Comparison of ENCODE assay signal across 22 mouse cellular contexts in genomic region chr9:60236155-60236554, GRCm38 (mm10).
"Had no signal": no experiment of that assay in that cellular context is flagged by ENCODE, and none has a peak within 500 bp of the region (broad histone marks: within the 10 kb centered on the region; RNA-seq: fewer than 3 reads in every experiment).

No protein-coding gene starts in this region.

- H3K9ac ChIP-seq: intestine, embryonic 15.5 days; limb, embryonic 13.5 days; liver, embryonic 12.5 days; liver, embryonic 15.5 days; midbrain, embryonic 12.5 days; midbrain, embryonic 15.5 days; neural tube, embryonic 13.5 days had no signal

- H3K4me2 ChIP-seq: intestine, embryonic 15.5 days; limb, embryonic 13.5 days; liver, embryonic 12.5 days; liver, embryonic 15.5 days; midbrain, embryonic 12.5 days; midbrain, embryonic 15.5 days; neural tube, embryonic 13.5 days had no signal

- H3K27ac ChIP-seq: kidney, postnatal 0 days; layer of hippocampus, adult 2 months; left cerebral cortex, adult 2 months; liver, embryonic 12.5 days; liver, embryonic 15.5 days; macrophage; midbrain, embryonic 12.5 days; midbrain, embryonic 15.5 days; neural tube, embryonic 13.5 days had no signal

- H3K27me3 ChIP-seq: intestine, embryonic 15.5 days; limb, embryonic 13.5 days; liver, embryonic 12.5 days; liver, embryonic 15.5 days; midbrain, embryonic 12.5 days; midbrain, embryonic 15.5 days; neural tube, embryonic 13.5 days had no signal

- H3K9me3 ChIP-seq: intestine, embryonic 15.5 days; limb, embryonic 13.5 days; liver, embryonic 12.5 days; liver, embryonic 15.5 days; midbrain, embryonic 12.5 days; midbrain, embryonic 15.5 days; neural tube, embryonic 13.5 days had no signal

- H3K36me3 ChIP-seq: intestine, embryonic 15.5 days; limb, embryonic 13.5 days; liver, embryonic 12.5 days; liver, embryonic 15.5 days; midbrain, embryonic 12.5 days; midbrain, embryonic 15.5 days; neural tube, embryonic 13.5 days had no signal

- H3K4me1 ChIP-seq: liver, embryonic 12.5 days had no signal

- DNase-seq: kidney, adult 11 months; kidney, adult 9 months; kidney, postnatal 4 days; layer of hippocampus, postnatal 36 days; liver; lung, adult 2 months; retina, postnatal 1 day; thymus, adult 18-20 months; thymus, postnatal 14 days; thymus, postnatal 4 days had no signal

- ATAC-seq: intestine, embryonic 15.5 days; liver, embryonic 12.5 days; midbrain, embryonic 15.5 days had no signal

- H3K4me3 ChIP-seq: intestine, embryonic 15.5 days; layer of hippocampus, adult 2 months; left cerebral cortex, adult 2 months; limb, embryonic 13.5 days; liver, embryonic 12.5 days; liver, embryonic 15.5 days; midbrain, embryonic 12.5 days; midbrain, embryonic 15.5 days; myocyte; neural tube, embryonic 13.5 days had no signal
